Mouse (Mus musculus): ENCODE measurements around the gene Nptxr. TPM values are rescaled to one million over a fixed set of nuclear protein-coding genes. Genes with fewer than 3 reads are reported as not detected.

Gene Nptxr
- total RNA-seq, 2 experiments from 2014 or later = 773 to 802 TPM

DNA sequence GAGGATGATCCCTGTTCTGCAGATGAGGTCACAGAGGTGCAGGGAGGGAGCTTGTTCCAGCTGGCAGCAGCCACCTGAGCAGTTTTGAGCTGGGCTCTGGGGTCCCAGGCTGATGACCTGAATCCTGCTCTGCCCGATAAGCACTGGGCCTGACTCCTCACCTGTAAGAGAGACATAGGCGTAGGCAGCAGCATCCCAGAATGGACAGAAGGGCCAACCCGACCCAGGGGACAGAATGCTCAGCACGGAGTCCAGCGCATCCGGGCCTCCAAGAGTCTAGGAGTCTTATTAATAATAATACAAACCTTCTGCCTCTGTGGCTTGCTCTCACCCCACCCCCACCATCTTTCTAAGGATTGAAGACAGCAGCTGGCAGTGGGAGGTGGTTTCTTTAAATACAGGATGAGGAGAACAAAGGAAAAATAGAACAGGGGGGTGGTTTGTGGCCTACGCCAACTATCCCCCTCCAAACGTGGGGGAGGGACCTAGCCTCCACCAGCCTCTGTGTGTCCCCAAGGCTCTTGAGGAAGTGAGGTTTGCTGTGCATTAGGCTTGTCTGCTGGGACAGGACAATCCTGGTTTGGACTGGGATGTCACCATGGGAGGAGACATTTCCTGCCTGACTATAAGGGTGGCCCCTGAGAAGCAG lies 48.5 kb downstream of the Nptxr start:
- no peak for DNase-seq (ENCODE audit: extremely low spot score in 1 of 2, low spot score in 1 of 2)

DNA sequence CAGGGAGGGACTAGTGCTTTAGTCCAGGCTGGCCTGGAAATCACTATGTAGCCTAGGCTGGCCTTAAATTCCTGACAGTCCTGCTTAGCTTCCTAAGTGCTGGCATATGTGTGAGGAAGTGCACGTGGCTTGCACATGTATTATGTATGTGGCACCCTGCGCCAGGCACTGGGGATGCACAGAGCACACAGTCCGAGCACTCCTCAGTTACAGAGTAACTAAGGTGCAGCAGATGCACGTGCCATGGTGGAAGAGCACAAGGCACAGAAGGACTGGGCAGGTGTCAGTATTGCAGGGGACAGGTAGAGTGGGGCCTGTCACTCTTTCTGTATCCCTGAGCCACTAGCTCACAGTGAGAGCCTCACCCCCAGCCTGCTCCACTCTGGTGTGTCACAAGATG lies 49.4 kb downstream of the Nptxr start:
- DNase-seq (ENCODE audit: extremely low spot score in 1 of 2, low spot score in 1 of 2) = no peak

DNA sequence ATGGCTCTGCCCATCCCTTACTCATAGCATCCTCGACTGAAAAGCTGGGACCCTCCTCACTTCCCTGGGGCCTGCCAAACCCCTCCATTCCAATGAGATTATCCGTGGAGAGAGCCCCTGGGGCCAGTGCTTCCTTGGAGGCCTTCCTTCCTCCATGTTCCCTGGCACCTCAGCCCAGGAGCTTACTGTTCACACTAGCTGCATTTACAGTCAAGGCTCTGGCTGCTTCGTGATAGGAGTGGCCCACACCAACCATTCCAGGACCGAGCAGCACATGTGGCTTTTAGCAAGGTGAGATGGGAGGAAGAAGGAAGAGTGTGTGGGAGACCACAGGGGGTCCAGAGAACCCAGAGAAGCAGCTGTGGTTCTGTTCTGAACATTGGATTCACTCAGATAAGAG lies 50.7 kb downstream of the Nptxr start:
- DNase-seq (ENCODE audit: extremely low spot score in 1 of 2, low spot score in 1 of 2) = no peak

DNA sequence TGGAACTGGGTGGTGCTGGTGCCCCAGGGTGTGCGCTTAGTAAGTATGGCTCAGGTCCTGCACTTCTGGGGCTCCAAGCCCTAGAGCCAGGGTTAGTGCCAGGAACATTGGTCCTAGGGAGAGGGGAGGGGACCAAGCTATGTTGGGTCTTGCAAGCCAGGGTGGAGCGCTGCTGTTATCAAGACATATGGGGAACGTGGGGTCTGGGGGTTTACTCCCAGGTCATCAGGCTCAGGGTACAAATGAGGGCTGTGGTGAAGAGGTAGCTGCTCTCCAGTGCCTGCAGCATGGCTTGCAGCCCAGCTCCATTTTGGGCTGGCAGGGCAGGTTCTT lies 51.2 kb downstream of the Nptxr start:
- DNase-seq (ENCODE audit: extremely low spot score in 1 of 2, low spot score in 1 of 2) = no peak

DNA sequence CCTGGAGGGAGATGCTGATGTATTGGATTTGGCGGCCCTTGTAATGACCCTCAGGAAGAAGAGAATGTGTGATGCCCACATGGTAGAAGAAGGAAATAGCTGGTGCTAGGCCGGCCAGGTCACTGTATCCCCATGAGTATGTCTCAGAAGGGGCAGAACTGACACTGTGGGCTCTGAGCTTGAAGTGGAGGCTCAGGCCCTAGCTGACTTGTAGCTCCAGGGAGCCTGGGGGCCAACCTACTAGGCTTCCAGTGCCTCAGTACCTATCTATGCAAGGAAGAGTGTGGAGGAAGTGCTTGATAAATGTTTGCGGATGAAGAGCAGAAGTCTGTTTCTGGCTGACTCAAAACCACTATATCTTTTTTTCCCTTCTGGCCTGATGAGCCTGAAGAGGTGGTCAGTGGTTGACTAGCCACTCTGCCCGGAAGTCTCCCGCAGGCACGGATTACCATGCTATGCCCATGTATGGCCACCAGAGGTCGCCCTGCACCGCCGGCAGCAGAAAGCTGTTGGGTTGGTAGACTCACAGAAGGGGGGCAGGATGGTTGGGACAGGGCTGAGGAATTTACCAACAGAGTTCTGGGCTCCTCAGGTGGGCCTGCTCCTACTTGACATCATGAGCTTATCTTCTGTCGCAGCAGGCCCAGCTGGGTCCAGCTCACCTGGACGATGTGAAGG lies 51.7 kb downstream of the Nptxr start:
- peak; percentile 67 to 77 for DNase-seq (ENCODE audit: extremely low spot score in 1 of 2, low spot score in 1 of 2)

DNA sequence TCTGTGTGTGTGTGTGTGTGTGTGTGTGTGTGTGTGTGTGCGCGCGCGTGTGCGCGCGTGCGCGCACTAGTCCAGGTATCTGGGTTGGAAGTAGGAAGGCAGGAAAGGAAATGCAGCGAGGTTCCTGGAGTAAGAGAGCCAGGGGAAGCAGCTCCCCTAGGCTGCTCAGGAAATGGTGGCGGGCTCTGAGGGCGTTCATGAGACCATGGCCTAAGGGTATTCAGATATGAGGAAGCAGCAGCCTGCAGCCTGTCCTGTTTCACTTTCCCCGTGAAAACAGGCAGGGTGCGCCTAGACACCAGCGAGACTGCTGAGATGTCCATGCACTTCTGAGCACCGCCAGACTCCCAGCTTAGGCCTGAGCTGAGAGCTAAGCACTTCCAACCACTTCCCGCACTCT lies 52.8 kb downstream of the Nptxr start:
- no peak for DNase-seq (ENCODE audit: extremely low spot score in 1 of 2, low spot score in 1 of 2)

DNA sequence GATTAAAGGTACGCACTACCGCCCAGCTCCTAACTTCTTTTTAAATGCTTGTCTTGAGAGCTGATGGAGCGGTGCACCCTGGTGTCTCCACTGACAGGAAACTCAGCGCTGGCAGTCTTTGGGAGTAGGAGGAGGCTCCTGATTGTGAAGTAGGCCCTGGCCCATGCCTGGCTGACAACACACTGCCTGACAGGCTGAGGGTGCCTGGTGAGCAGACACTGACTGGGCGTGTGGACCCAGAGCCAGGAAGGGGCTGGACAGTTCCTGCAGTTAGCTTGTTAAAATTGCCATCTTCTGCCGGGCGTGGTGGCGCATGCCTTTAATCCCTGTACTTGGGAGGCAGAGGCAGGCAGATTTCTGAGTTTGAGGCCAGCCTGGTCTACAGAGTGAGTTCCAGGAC lies 54.3 kb downstream of the Nptxr start:
- no peak for DNase-seq (ENCODE audit: extremely low spot score in 1 of 2, low spot score in 1 of 2)

DNA sequence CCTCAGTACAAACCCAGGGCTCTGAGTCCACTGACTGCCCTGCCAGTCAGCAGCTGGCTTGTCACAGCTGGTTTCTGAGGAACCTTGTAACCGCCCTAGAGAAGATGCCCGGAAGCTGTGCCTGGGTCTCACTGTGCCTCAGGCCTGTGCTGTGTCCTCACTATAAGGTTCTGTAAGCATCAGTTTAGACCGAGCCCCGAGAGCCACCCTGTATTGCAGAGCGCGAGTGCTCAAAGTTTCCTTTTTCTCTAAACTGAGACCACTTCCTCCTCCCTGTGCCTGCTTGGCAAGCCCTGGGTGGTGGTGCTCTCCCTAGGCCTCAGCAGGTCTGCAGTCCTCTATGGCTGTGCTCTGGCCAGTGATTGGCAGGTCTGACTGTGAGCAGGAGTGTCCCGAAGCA lies 55.4 kb downstream of the Nptxr start:
- no peak for DNase-seq (ENCODE audit: extremely low spot score in 1 of 2, low spot score in 1 of 2)

DNA sequence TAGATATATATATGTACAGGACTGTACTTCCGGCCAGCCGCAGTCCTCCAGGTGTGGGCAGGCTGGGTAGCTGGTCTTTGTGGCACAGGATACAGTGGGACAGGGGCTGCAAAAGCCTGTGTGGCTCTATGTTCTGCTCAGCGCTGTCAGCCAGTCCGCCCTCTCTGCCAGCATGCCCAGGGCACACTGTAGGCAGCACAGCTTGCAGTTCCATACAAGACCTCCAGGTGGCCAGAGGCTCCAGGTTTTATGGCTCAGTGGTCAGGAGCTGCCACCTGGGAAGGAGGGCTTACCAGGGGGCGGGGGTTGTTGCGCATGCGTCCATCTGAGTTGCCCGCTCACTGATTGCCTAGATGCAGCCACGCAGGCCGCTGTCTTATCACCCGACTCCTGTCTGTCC lies 56.6 kb downstream of the Nptxr start:
- DNase-seq (ENCODE audit: extremely low spot score in 1 of 2, low spot score in 1 of 2) = no peak

DNA sequence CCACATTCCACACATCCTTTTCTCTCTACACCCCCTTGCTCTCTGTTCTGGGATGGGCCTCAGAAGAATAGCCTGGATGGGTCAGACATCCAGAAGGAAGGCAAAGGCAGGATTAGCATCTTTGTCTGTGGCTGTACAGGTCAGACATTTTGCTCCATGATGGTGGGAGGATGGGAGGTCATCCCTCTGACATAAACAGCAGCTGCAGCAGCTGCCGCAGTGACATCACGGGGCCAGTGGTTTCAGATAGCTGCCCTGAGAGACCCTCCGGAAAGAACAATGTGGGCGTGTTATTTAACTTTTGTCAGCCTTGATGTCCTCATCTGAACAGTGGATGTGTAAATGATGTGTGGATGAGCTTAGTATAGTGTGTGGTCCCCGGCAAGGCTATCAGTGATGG lies 58.7 kb downstream of the Nptxr start:
- DNase-seq (ENCODE audit: extremely low spot score in 1 of 2, low spot score in 1 of 2) = no peak

DNA sequence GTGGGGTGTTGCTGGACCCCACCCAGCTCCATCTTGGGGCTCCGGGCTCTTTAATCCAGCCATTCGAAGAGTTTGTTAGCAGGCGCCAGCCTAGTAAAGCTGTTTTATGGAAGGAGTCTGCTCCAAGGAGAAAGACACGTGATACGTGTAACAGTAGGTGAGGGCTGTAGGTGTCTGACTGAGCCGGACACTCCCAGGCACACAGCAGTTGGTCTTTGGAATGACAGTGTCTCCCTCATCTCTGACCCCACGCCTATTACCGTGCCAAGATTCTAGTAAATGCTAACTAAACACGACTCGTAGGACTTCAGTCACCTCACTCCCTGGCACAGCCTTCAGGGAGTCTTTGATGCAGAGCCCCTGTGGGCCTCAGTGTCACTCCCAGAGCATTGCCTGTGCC lies 59.3 kb downstream of the Nptxr start:
- no peak for DNase-seq (ENCODE audit: extremely low spot score in 1 of 2, low spot score in 1 of 2)

DNA sequence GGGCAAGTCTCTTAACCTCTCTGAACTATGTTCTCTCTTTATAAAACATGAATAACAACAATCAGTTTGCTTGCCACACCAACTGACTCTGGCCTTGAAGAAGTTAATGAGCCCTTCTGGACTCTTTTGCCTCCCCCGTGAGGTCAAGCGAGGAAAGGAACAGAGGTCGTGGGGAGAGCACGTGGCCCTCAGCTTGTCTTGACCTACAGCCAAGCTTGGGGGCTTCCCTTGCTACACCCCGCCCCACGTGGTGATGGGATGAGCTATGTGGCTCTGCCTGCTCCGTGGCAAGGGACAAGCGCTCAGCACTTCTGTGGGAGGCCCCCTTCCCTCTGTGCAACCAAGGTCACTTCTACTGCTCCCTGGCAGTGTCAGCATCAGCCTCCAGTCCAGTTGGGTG lies 59.8 kb downstream of the Nptxr start:
- DNase-seq (ENCODE audit: extremely low spot score in 1 of 2, low spot score in 1 of 2) = no peak

DNA sequence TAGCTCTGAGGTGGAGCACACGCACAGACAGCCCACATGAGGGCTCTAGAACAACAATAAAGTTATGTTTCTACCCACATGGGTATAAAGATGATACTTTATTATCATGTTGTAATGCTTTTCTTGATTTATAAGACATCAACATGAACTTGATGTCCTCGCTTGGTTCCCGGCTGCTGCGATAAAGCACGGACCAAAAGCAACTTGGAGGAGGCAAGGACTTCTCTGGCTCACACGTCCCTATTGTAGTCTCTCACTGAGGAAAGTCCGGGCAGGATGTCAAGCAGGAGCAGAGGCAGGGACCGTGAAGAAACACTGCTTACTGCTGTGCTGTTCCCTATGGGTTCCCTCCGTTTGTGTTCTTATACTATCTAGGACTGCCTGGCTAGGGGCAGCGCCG lies 60.6 kb downstream of the Nptxr start:
- DNase-seq (ENCODE audit: extremely low spot score in 1 of 2, low spot score in 1 of 2) = no peak

DNA sequence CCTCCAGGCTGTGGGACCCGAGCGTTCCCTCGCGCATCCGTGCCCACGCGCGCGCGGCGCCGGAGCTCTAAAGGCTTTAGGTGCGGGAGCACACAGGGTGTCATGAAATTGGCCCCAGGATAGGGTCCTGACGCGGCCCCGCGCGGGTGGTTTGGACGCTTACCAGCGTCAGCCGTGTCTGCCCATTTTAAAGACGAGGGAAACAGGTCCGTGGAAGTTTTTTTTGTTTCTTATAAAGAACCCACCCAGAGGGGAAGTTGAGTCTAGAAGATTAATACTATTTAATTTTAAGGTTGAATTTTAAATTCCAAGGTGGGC lies 61.9 kb downstream of the Nptxr start:
- DNase-seq (ENCODE audit: extremely low spot score in 1 of 2, low spot score in 1 of 2) = no peak

DNA sequence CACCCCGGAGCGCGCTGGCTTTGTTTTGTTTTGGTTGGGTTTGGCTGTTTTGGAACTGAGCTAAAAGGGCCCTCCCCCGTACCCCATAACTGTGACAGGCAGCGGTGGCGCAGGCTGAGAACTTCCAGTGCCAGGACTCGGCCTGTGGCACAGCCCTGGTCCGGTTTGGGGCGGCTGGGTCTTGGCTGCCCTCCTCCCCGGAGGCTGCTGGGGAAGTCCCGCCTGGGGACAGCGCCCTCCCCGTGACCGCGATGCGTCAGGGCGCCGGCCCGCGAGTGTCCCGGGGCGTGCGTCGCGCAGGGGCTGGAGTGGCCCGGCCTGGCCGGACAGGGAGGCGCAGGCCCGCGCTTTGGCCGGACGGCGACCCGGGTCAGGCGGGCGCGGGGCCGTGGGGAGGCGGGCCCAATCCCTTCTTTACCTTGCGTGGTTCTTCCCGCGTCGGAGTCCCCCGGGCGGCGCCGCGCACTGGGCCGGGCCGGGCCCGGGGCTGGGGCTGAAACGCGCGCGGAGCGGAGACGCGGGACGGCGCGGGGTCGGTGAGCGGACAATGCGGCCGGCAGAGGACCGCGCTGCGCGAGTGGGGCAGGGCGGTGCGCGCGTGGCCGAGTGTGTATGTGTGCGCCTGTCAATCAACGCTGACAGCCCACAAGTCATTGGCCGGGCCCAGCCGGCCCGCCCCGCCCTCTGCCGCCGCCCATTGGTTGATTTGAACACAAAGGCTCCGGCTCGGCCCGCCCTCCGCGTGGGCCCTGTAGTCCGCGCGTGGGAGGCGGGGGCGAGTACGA lies 62.5 kb downstream of the Nptxr start, which contains the start of gene Sun2:
TSS of gene Sun2 (minus strand) at position 616 of the 785 bp plus-strand sequence.
- peak; percentile 81 to 85 for DNase-seq (ENCODE audit: extremely low spot score in 1 of 2, low spot score in 1 of 2)

DNA sequence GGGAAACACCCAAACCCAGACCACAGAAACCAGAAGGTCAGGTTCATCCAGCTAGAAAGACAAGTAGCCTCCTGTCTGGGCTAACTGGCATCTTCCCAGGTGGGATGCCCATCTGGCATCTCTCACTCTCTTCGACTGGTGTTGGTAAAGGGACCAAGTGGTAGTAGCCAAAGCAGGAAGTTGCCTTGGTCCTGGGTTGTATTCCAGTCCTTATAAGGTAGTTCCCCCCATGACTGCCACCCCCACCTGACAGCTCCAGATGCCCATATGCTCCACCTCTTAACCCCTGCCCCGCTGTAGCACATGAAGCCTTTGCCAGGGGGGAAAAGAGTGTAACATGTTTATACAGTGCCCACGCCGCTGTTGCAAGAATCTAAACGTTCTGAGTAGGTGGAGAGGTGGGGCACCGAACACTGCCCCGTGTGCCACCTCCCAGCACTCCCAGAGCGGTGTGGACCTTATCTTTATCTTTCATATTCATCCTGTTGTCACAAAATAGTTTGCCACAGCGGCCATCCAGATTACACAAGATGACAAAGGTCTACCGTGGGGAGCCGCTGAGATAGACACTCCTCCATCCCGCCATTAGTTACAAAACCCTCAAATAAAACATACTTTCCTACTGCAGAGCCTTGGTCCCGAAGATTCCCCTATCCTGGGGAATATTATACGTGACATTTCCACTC lies 63.2 kb downstream of the Nptxr start:
- no peak for DNase-seq (ENCODE audit: extremely low spot score in 1 of 2, low spot score in 1 of 2)

DNA sequence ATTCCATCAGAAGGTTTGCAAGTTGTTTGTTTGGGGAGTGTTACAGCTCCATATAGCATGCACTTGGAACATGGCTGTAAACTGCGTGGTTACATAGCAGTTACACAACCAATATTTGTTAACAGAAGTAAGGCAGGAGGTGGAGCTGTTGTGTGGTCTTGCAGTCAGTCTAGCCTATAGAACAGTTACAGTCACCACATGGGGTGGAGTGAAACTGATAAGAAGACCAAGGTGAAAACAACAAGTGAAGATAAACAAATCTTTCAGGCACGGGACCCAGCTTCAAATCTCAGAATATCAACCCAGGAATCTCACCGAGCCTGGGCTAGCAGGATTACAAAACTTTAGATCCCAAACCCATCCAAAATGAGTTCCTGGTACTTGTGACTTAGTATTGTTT lies 63.8 kb downstream of the Nptxr start:
- no peak for DNase-seq (ENCODE audit: extremely low spot score in 1 of 2, low spot score in 1 of 2)
